Mouse (Mus musculus): Measurements from ENCODE around the gene Dnajc14. TPM values are rescaled to one million over a fixed set of nuclear protein-coding genes. Genes with fewer than 3 reads are reported as not detected.
"Not testable (repeated sequence)": the region's sequence is repeated elsewhere in the genome, so short reads cannot be mapped to it uniquely, and the experiment has no call there.

Dnajc14 gene
- polyA plus RNA-seq, 1 experiment from 2014 or later = 59.4 TPM

DNA sequence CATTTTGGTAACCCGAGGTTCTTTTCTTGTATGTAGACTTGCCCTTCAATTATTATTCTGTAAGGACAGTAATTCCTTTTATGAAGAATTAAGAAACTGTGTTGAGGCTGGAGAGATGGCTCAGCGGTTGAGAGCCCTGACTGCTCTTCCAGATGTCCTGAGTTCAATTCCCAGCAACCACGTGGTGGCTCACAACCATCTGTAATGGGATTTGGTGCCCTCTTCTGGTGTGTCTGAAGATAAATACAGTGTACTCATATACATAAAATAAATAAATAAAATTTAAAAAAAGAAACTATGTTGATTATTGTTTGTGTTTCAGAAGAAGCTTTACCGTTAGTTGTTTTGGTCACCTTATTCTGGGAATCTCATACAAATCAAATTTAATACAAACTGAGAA is 19.2 kb downstream of the Dnajc14 start:
- H3K27ac ChIP-seq; ATAC-seq (replicated peaks); H3K27me3 ChIP-seq (replicated peaks); H3K9me3 ChIP-seq; H3K9ac ChIP-seq: not testable (repeated sequence)
- H3K4me1 ChIP-seq = peaks cover 21% of the 10 kb centered on the region
- peak overlapping the region; percentile 83 for H3K4me2 ChIP-seq
- 77% methylated on average over 4 of the region's 4 CpGs for WGBS
- peaks cover 16% of the 10 kb centered on the region; the same call in 1 of the 2 replicates for H3K36me3 ChIP-seq (replicated peaks)
- peak overlapping the region; percentile 68; the same call in 1 of the 2 replicates for H3K4me3 ChIP-seq

GRCm38 (mm10) chr10:128823821-128824220 is 20.0 kb downstream of the Dnajc14 start:
- Histone ChIP-seq H3K36me3 (replicated peaks) (peaks cover 11% of the 10 kb centered on the region; the same call in 1 of the 2 replicates), H3K9me3 (no peaks in the 10 kb centered on the region), H3K4me1 (peaks cover 21% of the 10 kb centered on the region), H3K9ac (no peak overlapping the region), H3K4me2 (no peak overlapping the region), H3K4me3 (no peak overlapping the region), H3K27ac (no peak overlapping the region), H3K27me3 (replicated peaks) (no peaks in the 10 kb centered on the region)
- ATAC-seq (replicated peaks) = no peak
- WGBS = 97% methylated on average over 9 of the region's 9 CpGs

DNA sequence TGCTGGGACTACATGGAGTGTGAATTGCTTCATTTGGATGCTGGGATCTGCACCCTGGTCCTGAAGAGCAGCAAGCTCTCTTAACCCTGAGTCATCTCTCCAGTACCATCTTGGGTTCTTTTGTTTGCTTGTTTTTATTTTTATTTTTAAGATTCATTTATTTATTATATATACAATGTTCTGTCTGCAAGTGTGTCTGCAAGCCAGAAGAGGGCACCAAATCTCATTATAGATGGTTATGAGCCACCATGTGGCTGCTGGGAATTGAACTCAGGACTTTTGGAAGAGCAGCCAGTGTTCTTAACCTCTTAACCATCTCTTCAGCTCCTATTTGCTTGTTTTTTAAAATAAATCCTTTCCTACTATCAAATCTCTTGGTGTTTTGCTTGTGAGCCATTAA is 33.5 kb downstream of the Dnajc14 start:
- Histone ChIP-seq H3K4me2 (no peak overlapping the region), H3K9ac (no peak overlapping the region), H3K36me3 (replicated peaks) (peaks cover 37% of the 10 kb centered on the region; the same call in 1 of the 2 replicates), H3K9me3 (no peaks in the 10 kb centered on the region), H3K4me1 (no peaks in the 10 kb centered on the region), H3K4me3 (no peak overlapping the region), H3K27ac (no peak overlapping the region), H3K27me3 (replicated peaks) (no peaks in the 10 kb centered on the region)
- ATAC-seq (replicated peaks) = no peak

DNA sequence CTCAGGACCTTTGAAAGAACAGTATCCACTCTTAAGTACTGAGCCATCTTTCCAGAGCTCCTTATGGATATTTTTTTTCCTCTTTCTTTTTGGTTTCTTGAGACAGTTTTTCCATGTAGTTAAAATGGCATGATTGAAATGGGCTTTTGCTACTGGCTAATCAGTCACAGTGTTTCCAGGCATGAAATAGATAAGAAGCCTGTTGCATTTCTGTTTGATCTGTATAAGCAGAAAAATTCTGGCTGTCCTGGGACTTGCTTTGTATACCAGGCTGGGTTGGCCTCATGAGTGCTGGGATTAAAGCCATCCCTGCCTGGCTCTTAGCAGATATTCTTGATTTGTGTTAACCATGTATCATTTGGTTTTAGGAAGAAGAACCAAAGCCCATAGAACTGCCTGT is 35.6 kb downstream of the Dnajc14 start:
- Histone ChIP-seq H3K4me3 (no peak overlapping the region), H3K27ac (no peak overlapping the region), H3K36me3 (replicated peaks) (peaks cover 37% of the 10 kb centered on the region; the same call in 1 of the 2 replicates), H3K9ac (no peak overlapping the region), H3K27me3 (replicated peaks) (no peaks in the 10 kb centered on the region), H3K9me3 (no peaks in the 10 kb centered on the region), H3K4me2 (no peak overlapping the region), H3K4me1 (no peaks in the 10 kb centered on the region)
- ATAC-seq (replicated peaks) = no peak

GRCm38 (mm10) chr10:128840612-128841011 is 36.8 kb downstream of the Dnajc14 start:
- Histone ChIP-seq H3K4me2 (no peak overlapping the region), H3K9me3 (no peaks in the 10 kb centered on the region), H3K9ac (no peak overlapping the region), H3K4me1 (no peaks in the 10 kb centered on the region), H3K36me3 (replicated peaks) (peaks cover 33% of the 10 kb centered on the region; the same call in 1 of the 2 replicates), H3K27ac (no peak overlapping the region), H3K4me3 (no peak overlapping the region), H3K27me3 (replicated peaks) (no peaks in the 10 kb centered on the region)
- ATAC-seq (replicated peaks) = no peak

DNA sequence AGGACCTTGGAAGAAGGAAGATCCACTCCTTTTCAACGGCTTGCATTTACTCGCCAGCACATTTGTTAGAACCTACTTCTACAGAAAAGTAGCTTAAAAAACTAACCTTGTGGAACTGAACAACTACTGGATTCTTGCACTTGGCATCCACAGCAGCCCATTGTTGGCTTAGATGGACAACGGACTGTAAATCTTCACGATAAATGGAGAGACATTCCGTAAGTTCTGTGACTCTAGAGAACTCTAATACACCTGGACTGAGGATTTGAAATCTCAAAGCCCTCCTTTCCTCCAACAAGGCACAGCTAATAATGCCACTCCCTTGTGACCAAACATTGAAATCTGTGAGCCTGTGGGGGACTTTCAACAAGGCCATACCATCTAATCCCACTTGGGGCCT is 39.4 kb downstream of the Dnajc14 start:
- no peak overlapping the region for H3K4me3 ChIP-seq
- no peaks in the 10 kb centered on the region for H3K27me3 ChIP-seq (replicated peaks)
- peaks cover 21% of the 10 kb centered on the region; the same call in 1 of the 2 replicates for H3K36me3 ChIP-seq (replicated peaks)
- no peak for ATAC-seq (replicated peaks)
- no peaks in the 10 kb centered on the region for H3K4me1 ChIP-seq
- no peak overlapping the region for H3K27ac ChIP-seq
- 98% methylated on average over 5 of the region's 5 CpGs for WGBS
- H3K9me3 ChIP-seq = no peaks in the 10 kb centered on the region
- H3K4me2 ChIP-seq = no peak overlapping the region
- no peak overlapping the region for H3K9ac ChIP-seq

DNA sequence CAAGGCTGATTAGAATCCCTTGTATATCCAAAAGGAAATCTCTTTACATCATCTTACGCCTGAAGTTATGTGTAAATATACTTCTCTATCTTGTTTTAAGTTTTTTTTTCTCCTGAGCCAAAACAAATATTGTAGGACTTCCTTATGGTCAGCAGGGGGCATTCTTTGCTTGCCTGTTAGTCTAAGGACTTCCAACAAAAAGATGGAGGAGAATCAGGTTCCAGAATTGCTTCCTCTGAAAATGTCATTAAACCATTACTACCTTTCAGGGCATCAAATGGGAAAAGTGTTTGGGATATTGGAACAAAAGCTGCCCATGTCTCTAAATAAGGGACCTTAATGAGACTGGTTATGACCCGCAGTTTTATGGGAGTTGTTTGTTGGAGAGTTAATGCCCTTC is 41.7 kb downstream of the Dnajc14 start:
- Histone ChIP-seq H3K4me1 (no peaks in the 10 kb centered on the region), H3K9ac (no peak overlapping the region), H3K4me3 (no peak overlapping the region), H3K4me2 (no peak overlapping the region), H3K9me3 (no peaks in the 10 kb centered on the region), H3K36me3 (replicated peaks) (peaks cover 25% of the 10 kb centered on the region), H3K27me3 (replicated peaks) (no peaks in the 10 kb centered on the region), H3K27ac (no peak overlapping the region)
- WGBS = 58% methylated on average over 2 of the region's 2 CpGs
- ATAC-seq (replicated peaks) = no peak

GRCm38 (mm10) chr10:128846664-128847063 is 42.8 kb downstream of the Dnajc14 start:
- Histone ChIP-seq H3K27ac (no peak overlapping the region), H3K4me3 (no peak overlapping the region), H3K4me2 (no peak overlapping the region), H3K36me3 (replicated peaks) (peaks cover 18% of the 10 kb centered on the region), H3K27me3 (replicated peaks) (no peaks in the 10 kb centered on the region), H3K4me1 (no peaks in the 10 kb centered on the region), H3K9me3 (no peaks in the 10 kb centered on the region), H3K9ac (no peak overlapping the region)
- ATAC-seq (replicated peaks) = no peak
- WGBS = 97% methylated on average over 4 of the region's 4 CpGs

- ATAC-seq (replicated peaks) = no peak
- peaks cover 9% of the 10 kb centered on the region for H3K36me3 ChIP-seq (replicated peaks)
- H3K27me3 ChIP-seq (replicated peaks) = no peaks in the 10 kb centered on the region
- H3K9me3 ChIP-seq = no peaks in the 10 kb centered on the region
- no peak overlapping the region for H3K9ac ChIP-seq
- 81% methylated on average over 2 of the region's 2 CpGs for WGBS
- H3K27ac ChIP-seq = no peak overlapping the region
- H3K4me2 ChIP-seq = no peak overlapping the region
- no peak overlapping the region for H3K4me3 ChIP-seq
- no peaks in the 10 kb centered on the region for H3K4me1 ChIP-seq
These were observed 44.6 kb downstream of the Dnajc14 start for GRCm38 (mm10) chr10:128848426-128848825.

- H3K9ac ChIP-seq = no peak overlapping the region
- no peaks in the 10 kb centered on the region for H3K4me1 ChIP-seq
- WGBS = 73% methylated on average over 3 of the region's 3 CpGs
- H3K36me3 ChIP-seq (replicated peaks) = peaks cover 14% of the 10 kb centered on the region; the same call in 1 of the 2 replicates
- no peak overlapping the region for H3K27ac ChIP-seq
- H3K4me3 ChIP-seq = no peak overlapping the region
- H3K9me3 ChIP-seq = no peaks in the 10 kb centered on the region
- H3K27me3 ChIP-seq (replicated peaks) = no peaks in the 10 kb centered on the region
- no peak overlapping the region for H3K4me2 ChIP-seq
- no peak for ATAC-seq (replicated peaks)
These were observed 46.5 kb downstream of the Dnajc14 start for GRCm38 (mm10) chr10:128850339-128850738.

DNA sequence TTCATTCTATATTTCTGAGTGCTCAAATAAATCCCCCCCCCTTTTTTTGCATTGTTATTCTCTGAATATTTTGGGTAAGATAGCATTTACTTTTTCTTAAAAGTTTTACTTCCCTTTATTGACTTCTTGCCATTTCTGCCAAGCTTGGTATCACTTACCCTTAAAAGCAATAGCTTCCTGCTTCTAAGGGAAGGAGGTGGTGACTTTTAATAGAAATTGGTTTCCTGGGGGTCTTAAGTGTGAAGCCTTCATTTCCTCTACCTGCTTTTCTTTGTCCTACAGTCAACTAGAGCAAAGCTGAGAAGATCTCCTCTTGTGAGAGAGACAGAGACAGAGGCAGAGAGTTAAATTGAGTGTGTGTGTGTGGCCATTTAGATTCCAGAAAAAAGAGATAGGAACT is 57.3 kb downstream of the Dnajc14 start:
- H3K9ac ChIP-seq = no peak overlapping the region
- H3K27me3 ChIP-seq (replicated peaks) = no peaks in the 10 kb centered on the region
- H3K4me3 ChIP-seq = no peak overlapping the region
- no peak overlapping the region for H3K27ac ChIP-seq
- H3K9me3 ChIP-seq = no peaks in the 10 kb centered on the region
- H3K4me1 ChIP-seq = no peaks in the 10 kb centered on the region
- 0 out of 2 replicates have a peak, but pooled peaks cover 6% of the 10 kb centered on the region for H3K36me3 ChIP-seq (replicated peaks)
- no peak overlapping the region for H3K4me2 ChIP-seq
- no peak for ATAC-seq (replicated peaks)

DNA sequence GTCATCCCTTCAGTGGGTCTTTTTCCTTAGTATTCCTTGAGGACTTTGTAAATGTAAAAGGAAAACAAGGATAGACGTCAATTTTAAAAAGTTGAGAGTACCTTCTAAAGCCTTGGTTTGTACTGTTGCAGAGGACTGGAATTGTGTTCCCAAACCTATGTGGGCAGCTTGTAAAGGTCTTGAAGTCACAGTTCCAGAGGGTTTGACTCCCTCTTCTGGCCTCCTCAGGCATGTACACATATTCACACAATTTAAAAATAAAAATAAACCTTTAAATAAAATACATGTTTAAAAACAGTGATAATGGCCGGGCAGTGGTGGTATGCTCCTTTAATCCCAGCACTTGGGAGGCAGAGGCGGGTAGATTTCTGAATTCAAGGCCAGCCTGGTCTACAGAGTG is 62.2 kb downstream of the Dnajc14 start:
- peaks cover 9% of the 10 kb centered on the region; the same call in 1 of the 2 replicates for H3K36me3 ChIP-seq (replicated peaks)
- H3K4me3 ChIP-seq = no peak overlapping the region
- no peaks in the 10 kb centered on the region for H3K4me1 ChIP-seq
- H3K9me3 ChIP-seq = no peaks in the 10 kb centered on the region
- ATAC-seq (replicated peaks) = no peak
- H3K27me3 ChIP-seq (replicated peaks) = no peaks in the 10 kb centered on the region
- H3K4me2 ChIP-seq = no peak overlapping the region
- H3K9ac ChIP-seq = no peak overlapping the region
- no peak overlapping the region for H3K27ac ChIP-seq
- WGBS = 92% methylated on average over 3 of the region's 3 CpGs

DNA sequence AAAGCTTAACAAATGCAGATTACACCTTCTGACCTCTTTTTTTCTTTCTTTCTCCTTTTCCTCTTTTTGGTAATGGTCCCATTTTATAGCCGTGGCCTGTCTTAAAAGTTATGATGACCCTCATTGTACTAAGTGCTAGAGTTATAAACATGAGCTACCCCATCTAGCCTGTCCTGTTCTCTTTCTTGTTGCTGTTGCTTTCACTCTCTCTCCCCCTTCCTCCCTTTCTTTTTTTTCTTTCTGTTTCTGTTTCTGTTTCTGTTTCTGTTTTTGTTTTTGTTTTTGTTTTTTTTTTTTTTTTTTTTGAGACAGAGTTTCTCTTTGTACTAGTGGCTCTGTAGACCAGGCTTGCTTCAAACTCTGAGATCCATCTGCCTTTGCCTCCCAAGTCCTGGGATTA is 62.7 kb downstream of the Dnajc14 start:
- peaks cover 12% of the 10 kb centered on the region; the same call in 1 of the 2 replicates for H3K36me3 ChIP-seq (replicated peaks)
- no peak overlapping the region for H3K9ac ChIP-seq
- no peaks in the 10 kb centered on the region for H3K9me3 ChIP-seq
- ATAC-seq (replicated peaks) = no peak
- WGBS = 97% methylated on average over 1 of the region's 1 CpGs
- H3K4me2 ChIP-seq = no peak overlapping the region
- H3K4me1 ChIP-seq = no peaks in the 10 kb centered on the region
- H3K27me3 ChIP-seq (replicated peaks) = no peaks in the 10 kb centered on the region
- no peak overlapping the region for H3K27ac ChIP-seq
- H3K4me3 ChIP-seq = no peak overlapping the region

Measured in midbrain, embryonic 15.5 days (tissue).